Mouse (Mus musculus) brain, embryonic 14.5 days (tissue): ENCODE measurements at regions not wholly inside any gene's neighbourhood (a gene's known extent, or its start where the extent isn't known, plus 50 kb on each side); places are given as distances from the start of the nearest gene placed in this dataset.

Experiments used
- CTCF ChIP-seq: fragments of 200-500 bp; IDR thresholded peaks from 2 replicates; pipeline ENCODE4 v1.5.1; 2012; ENCODE audit warnings: inconsistent platforms, mild to moderate bottlenecking, moderate library complexity, borderline replicate concordance; ENCODE audit not compliant: insufficient read depth, insufficient read length; ENCODE audit errors: extremely low read depth
- POLR2A ChIP-seq: fragments of 200-500 bp; IDR thresholded peaks from 2 replicates; pipeline ENCODE4 v1.6.1; 2012; ENCODE audit warnings: mild to moderate bottlenecking, inconsistent platforms, borderline replicate concordance; ENCODE audit not compliant: poor library complexity, insufficient read depth, insufficient read length, severe bottlenecking; ENCODE audit errors: extremely low read depth

GRCm38 (mm10) chr2:133279275-133279674, 272.7 kb upstream of the Bmp2 start:
- TF ChIP-seq CTCF (no peak), POLR2A (no peak)
